Mouse (Mus musculus) left cerebral cortex, postnatal 14 days (tissue): ENCODE measurements around the gene Hist1h4d. TPM values are rescaled to one million over a fixed set of nuclear protein-coding genes. Genes with fewer than 3 reads are reported as not detected.
"Not testable (repeated sequence)": the region's sequence is repeated elsewhere in the genome, so short reads cannot be mapped to it uniquely, and the experiment has no call there.

Source experiments
- DNase-seq, 2 experiments: peaks; one replicate each; pipeline ENCODE4 v3.0.0; 2021 to 2022; ENCODE audit warnings: low spot score in 2 of 2, mixed read lengths in 1 of 2
- intact Hi-C: fragments of 180-260 bp; cut with DNase I; formaldehyde crosslinking; loops from one replicate; pipeline ENCODE4 v1.15.1; 2025
- total RNA-seq, 2 experiments: library from RNA; stranded (reverse); gene quantifications; 2 replicates each; pipeline ENCODE4 v1.2.3; 2021

Gene Hist1h4d
- total RNA-seq, 2 experiments from 2014 or later: 132 to 148 TPM

- DNase-seq, intact Hi-C loops: not testable (repeated sequence)
These were observed 36.6 kb upstream of the Hist1h4d start for GRCm38 (mm10) chr13:23544787-23545120.

DNA sequence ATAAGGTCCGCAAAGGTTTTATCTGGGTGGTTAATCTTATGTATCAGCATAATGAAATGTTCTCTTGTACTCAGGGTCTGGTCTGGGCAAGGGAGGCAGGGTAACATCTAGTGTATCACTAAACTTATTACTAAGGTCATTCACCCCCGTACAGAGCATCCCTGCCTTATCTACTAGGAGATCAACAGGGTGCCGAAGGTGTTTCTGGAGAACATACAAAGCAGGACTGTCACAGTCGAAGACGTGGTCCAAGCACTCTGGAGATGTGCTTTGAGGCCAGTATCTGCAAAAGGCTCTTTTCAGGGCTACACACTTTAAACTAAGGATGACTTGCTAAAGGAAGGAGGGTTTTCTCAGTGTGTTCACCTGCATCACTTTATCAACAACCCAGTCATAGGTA, 34.7 kb upstream of the Hist1h4d start:
- no peak for DNase-seq
- intact Hi-C loops: no loop called here

DNA sequence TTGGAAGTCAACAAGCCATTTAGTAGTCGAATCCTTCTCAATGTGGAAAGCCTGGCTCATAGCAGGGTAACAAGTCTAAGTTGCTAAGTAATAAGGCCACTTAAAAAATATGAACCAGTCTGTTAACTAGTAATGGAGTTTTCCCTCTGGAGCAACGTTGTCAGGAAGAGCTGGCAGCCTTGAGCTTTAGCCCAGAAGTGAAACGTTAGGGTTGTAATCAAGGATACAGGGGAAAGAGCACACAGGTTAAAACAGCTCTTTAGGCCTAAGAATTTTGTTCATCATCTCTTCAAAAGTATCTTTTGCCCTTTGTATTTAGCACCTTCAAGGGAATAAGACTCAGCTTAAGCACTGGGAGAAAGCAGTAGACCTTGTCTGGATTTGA, 30.6 kb upstream of the Hist1h4d start:
- no peak for DNase-seq
- intact Hi-C loops: no loop called here

DNA sequence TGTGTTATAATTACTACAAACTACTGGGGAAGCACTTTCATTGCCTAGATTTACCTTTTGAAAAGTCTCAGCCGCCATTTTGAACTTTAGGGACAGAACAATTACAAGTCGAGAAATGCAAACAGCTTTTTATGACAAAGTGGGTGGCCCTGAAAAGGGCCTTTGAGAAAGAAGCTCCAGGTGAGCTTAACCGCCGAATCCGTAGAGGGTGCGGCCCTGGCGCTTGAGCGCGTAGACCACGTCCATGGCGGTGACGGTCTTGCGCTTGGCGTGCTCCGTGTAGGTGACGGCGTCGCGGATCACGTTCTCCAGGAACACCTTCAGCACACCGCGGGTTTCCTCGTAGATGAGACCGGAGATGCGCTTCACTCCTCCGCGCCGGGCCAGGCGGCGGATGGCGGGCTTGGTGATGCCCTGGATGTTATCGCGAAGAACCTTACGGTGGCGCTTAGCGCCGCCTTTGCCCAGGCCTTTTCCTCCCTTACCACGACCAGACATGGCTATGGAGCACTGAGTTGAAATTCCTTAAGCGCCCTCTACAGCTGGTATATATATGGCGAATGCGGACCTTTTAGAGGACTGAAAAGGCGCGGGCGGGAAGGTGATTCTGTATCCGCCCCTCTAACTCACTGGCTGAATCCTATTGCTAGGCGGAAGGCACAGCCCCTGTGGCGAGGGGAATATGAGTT, 30.1 kb upstream of the Hist1h4d start, which contains the start of gene Hist1h4f:
TSS of gene Hist1h4f (minus strand) at position 503 of the 689 bp plus-strand sequence.
- intact Hi-C loops: not testable (repeated sequence)
- DNase-seq: peak; percentile 91 to 92

DNA sequence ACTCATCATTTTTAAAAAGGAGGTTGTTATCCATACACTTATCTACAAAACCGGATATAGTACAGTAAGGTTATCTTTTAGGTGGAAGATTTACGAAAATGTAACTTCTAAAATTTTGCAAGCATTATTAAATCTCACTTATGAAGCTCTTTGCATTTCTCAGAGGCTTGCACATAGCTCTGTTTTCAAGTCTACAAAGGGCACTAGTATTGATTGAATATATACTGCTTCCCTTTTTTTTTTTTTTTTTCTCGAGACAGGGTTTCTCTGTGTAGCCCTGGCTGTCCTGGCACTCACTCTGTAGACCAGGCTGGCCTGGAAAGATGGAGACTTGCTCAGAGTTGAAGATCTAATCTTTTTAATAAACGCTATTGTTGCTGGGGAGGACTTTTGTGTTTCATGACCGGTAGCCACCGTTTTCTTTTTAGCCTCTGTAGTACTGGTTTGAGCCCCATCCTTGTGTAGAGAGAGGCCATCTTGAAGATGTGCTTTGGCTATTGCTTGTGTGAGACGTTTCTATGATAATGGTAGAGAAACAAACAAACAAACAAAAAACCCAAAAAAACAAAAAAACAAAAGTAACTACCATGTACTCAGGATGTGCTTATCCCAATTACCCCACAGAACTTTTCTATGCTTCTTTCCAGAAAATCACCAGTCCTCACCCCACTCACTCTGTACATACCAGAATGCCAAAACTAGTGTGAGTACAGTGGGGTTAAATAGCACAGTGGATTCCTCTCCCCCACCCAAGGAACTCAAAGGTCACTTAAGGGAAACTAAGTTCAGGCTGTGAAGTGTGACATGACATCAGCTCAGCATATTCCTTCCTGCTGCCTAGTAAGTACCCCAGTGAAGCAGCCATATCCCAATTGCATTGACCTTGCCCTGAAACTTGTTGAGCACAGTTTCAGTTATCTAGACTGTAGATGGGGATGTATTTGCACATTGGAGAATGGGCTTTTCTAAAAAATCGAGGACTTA, 29.2 kb upstream of the Hist1h4d start:
- DNase-seq: no peak
- intact Hi-C loops: no loop called here

DNA sequence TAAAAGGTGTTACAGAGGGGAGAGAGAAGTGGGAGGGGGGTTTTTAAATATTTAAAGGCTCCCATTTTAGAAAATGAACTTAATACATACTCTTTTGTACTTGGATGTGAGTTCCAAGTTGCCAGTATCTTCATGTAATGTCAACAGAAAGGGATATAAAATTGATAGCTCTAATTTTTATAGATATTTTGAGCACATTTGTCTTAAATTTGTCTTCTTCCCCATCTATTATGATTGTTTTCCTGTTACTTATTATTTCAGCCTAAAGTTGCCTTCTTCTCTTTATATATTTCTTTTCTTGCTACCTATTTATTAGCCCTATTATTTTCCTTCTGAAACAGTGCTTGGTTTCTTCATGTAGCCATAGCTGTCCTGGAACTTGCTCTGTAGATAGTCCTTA, 28.4 kb upstream of the Hist1h4d start, which contains the start of gene Hist1h1d:
TSS of gene Hist1h1d (plus strand) at position 301 of the 400 bp plus-strand sequence.
- intact Hi-C loops: no loop called here
- no peak for DNase-seq

GRCm38 (mm10) chr13:23554393-23554792, 27.0 kb upstream of the Hist1h4d start:
- DNase-seq: no peak
- intact Hi-C loops: no loop called here

DNA sequence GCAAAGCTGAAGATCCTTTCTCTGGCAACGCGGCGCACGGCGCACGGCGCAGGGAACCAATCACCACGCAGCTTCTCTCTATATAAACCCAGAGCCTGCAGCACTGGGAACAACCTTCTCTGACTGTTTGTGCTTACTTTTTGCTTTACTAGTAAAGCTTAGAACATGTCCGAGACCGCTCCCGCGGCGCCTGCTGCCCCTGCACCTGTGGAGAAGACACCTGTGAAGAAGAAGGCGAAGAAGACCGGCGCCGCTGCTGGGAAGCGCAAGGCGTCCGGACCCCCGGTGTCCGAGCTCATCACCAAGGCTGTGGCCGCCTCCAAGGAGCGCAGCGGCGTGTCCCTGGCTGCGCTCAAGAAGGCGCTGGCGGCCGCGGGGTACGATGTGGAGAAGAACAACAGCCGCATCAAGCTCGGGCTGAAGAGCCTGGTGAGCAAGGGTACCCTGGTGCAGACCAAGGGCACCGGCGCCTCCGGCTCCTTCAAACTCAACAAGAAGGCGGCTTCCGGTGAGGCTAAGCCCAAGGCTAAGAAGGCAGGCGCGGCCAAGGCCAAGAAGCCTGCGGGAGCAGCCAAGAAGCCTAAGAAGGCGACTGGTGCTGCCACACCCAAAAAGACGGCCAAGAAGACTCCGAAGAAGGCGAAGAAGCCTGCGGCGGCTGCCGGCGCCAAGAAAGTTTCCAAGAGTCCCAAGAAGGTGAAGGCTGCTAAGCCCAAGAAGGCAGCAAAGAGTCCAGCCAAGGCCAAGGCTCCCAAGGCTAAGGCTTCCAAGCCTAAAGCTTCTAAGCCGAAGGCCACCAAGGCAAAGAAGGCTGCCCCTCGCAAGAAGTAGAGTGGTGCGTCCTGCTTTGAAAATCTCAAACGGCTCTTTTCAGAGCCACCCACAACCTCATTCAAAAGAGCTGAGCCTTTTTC, 26.2 kb upstream of the Hist1h4d start:
- DNase-seq: peak; percentile 62 to 82
- intact Hi-C loops: no loop called here

- intact Hi-C loops: no loop called here
- peak; percentile 75 to 94 for DNase-seq
These were observed 25.5 kb upstream of the Hist1h4d start for GRCm38 (mm10) chr13:23555839-23556416.

DNA sequence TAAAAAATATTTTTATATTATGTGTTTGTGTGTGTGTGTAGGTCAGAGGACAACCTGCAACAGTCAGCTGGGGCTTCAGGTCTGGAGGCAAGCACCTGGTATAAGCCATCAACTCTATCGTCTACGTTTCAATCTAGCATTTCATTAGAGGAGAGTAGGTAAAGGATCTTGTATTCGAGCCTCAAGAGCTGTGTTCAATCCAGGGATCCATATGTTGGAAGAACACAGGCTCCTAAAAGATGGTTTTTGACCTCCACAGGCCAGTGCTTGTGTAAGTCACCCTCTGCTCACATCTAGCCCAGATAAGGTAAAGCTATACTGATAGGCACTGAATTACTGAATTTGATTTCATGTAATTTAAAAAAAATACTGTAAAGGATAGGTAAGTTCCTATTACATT, 24.5 kb upstream of the Hist1h4d start:
- DNase-seq: no peak
- intact Hi-C loops: no loop called here

DNA sequence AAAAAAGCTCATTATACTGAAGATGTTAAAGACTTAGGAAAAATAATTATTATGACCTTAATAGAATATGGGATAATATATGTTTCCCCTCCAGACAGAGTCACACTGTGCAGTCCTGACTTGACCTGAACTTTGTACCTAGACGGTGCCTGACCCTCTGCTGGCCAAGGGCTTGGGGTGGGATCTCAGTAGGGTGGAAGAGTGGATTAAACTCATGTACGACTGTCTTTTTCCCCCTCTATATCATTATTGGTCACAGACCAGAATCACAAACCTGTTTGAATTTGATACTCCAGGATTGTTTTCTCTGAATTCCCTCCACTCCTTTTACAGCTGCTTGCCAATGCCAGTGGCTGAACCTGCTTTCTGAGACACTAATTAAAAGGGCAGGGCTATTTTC, 20.7 kb upstream of the Hist1h4d start:
- intact Hi-C loops, DNase-seq: not testable (repeated sequence)

DNA sequence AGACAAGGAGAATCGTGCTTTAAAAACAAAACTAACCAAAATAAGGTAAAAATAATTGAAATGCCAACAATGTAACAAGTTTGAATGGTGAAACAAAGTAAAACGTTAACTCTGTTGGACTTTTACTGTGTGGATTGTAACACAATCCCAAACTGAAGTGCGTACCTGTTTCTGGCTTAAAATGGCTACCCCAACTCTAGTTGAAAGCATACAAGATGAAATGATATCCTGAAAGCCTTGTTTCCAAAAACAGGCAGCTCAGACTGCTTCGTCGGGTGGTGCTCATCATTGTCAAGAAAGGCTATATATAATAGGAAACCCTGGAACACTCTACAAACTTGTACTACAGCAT, 19.9 kb upstream of the Hist1h4d start:
- intact Hi-C loops: not testable (repeated sequence)

GRCm38 (mm10) chr13:23561883-23562659, 19.3 kb upstream of the Hist1h4d start, which contains the start of gene Hist1h3e:
Hist1h3e (minus strand) TSS chr13:23562369.
- intact Hi-C loops: not testable (repeated sequence)

More for the DNA sequence above, 19.9 kb upstream of the Hist1h4d start:
- DNase-seq: not testable (repeated sequence)

DNA sequence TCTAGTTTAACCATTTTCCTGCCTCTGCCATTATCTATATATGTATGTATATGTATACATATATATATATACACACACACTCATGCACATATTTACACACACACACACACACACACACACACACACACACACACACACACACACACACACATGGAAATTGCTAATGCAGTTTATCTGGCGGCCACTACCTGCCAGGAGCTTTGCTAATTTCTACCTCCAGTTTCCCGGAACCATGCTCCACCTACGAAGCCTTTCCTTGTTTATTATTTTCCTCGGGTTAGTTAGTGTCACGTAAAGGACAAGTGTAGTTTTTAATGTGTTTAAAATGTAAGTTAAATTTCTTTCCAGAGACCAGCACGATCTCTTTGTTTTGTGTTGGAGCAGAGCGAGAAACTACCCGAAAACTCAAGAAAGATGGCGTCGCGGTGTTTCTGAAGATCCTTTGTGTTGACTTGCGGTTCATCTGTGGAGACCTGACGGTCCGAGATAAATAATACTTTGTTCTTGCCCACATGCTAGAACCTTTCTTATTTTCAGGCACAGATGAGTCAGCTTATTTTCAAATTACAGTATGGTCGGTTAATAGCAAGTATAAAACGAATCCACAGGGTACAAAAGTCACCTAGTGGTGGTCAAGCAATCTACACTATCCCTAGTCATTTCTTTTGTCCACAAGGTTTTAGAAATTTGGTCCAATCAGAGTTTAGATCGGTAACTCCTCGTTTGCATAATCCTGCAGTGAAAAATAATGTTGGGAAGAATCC, 18.5 kb upstream of the Hist1h4d start:
- intact Hi-C loops: no loop called here

More at GRCm38 (mm10) chr13:23561883-23562659, 19.3 kb upstream of the Hist1h4d start, which contains the start of gene Hist1h3e:
- DNase-seq: peak; percentile 96 to 98

DNA sequence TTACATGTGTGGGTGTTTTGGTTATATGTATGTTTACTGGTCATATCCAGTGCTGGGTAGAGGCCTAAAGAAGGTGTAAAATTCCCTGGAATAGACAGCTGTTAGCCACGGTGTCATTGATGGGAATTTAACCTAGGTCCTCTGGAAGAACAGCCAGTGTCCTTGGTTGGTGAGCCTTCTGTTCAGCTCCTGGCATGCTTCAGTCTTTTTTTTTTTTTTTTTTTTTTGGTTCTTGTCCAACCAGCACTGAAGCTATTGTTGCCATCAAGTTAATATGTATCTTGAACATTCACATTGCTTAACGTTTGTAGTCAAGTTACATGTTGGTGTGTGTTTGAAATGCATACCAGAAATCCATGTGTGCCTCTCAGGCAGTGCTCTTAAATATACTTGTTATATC, 16.9 kb upstream of the Hist1h4d start:
- intact Hi-C loops: no loop called here
- no peak for DNase-seq

More for the DNA sequence above, 18.5 kb upstream of the Hist1h4d start:
- peak; percentile 45 to 69 for DNase-seq

DNA sequence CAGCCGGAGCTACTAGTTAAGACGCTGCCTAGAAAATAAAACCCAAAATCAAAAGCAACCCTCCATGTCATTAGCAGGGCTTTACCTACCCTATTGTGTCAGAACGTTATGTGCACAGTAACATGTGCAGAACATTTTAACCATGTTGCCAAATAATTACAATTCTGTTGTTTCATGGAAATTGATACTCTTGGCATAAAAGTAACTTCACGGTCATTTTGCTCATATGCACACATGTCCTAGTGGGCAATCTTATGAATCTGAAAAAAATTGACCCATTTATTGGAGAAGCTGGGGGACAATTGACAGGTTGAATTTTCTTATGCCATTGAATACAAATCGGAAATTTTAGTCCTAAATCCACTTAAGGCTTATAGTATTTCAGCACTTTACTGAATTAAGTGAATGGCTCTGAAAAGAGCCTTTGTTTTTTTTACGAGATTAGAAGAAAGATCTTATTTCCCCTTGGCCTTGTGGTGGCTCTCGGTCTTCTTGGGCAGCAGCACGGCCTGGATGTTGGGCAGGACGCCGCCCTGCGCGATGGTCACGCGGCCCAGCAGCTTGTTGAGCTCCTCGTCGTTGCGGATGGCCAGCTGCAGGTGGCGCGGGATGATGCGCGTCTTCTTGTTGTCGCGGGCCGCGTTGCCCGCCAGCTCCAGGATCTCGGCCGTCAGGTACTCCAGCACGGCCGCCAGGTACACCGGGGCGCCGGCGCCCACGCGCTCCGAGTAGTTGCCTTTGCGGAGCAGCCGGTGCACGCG, 11.0 kb upstream of the Hist1h4d start:
- intact Hi-C loops, DNase-seq: not testable (repeated sequence)

DNA sequence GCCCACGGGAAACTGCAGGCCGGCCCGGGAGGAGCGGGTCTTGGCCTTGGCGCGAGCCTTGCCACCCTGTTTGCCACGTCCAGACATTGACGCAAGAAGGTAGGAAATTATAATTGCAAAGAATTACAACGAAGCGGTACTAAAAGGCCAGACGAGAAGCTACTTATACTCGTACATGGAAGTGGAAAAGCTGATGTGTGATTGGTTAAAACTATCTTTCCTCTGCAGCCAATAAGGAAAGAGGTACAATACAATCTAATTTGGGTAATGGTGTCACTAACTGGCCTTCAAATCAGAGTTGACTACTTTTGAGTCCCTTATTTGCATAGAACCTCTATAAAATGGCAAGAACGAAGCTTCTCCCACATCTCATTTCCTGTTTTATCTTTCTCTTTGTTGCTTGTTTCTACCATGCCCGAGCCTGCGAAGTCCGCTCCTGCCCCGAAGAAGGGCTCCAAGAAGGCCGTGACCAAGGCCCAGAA, 10.3 kb upstream of the Hist1h4d start, which contains the start of the genes Hist1h2ae and Hist1h2bg:
TSS of gene Hist1h2ae (minus strand) at position 199 of the 482 bp plus-strand sequence.
TSS of gene Hist1h2bg (plus strand) at position 375 of the 482 bp plus-strand sequence.
- peak; percentile 76 to 95 for DNase-seq
- intact Hi-C loops: no loop called here
